8 mouse cellular contexts compared by ENCODE assay signal in the genomic region with DNA sequence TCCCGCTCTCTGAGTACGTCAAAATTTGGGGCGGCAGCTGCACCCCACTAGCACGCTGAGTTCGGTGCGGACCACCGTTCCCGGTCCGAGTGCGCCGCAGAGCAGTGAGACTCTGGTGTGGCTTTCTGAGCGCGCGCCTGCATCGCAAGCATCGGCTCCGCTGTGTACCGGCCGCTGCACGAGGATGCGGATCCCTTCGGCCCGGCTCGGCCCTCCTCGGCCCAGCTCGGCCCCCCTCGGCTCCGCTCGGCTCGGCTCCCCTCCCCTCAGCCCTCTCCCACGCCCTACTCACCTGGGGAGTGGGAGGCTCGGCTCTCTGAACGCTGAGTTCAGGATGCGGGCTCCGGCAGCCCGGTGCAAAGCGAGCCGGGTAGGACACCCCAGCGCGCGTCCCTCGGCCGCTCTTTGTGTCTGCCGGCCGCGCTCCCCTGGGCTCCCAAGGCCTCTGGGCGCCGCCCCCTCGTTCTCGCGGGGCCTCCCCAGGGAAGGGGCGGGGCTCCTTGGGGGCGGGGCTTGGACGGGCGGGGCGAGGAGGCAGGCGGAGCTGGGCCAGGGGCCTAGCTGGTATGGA. TPM values are rescaled to one million over a fixed set of nuclear protein-coding genes. Genes with fewer than 3 reads are reported as not detected.
DNase-seq lines count a peak whose midpoint lies in the region; ATAC-seq lines count a peak whose summit lies in the region.

No protein-coding gene starts in this region.

- peak overlapping the region; percentile 82 for H3K9ac ChIP-seq in limb, embryonic 12.5 days (replicated peaks)
- peak overlapping the region; percentile 80 for H3K9ac ChIP-seq in midbrain, embryonic 13.5 days (replicated peaks)

- WGBS in limb, embryonic 12.5 days: under 1% methylated on average over 57 of the region's 57 CpGs
- 0% methylated on average over 42 of the region's 57 CpGs for WGBS in midbrain, embryonic 13.5 days

- H3K4me1 ChIP-seq in limb, embryonic 12.5 days (replicated peaks): peaks cover 14% of the 10 kb centered on the region
- H3K4me1 ChIP-seq in midbrain, embryonic 13.5 days (replicated peaks): peaks cover 20% of the 10 kb centered on the region

- no peaks in the 10 kb centered on the region for H3K27me3 ChIP-seq in limb, embryonic 12.5 days
- H3K27me3 ChIP-seq in midbrain, embryonic 13.5 days: no peaks in the 10 kb centered on the region

- H3K27ac ChIP-seq in limb, embryonic 12.5 days: peak overlapping the region; percentile 79
- H3K27ac ChIP-seq in midbrain, embryonic 13.5 days: peak overlapping the region; percentile 74

- peak overlapping the region; percentile 68 for H3K4me3 ChIP-seq in limb, embryonic 12.5 days (replicated peaks)
- peak overlapping the region; percentile 74 for H3K4me3 ChIP-seq in midbrain, embryonic 13.5 days (replicated peaks)

- H3K36me3 ChIP-seq in limb, embryonic 12.5 days: no peaks in the 10 kb centered on the region
- H3K36me3 ChIP-seq in midbrain, embryonic 13.5 days: no peaks in the 10 kb centered on the region

- H3K9me3 ChIP-seq in limb, embryonic 12.5 days: no peaks in the 10 kb centered on the region
- H3K9me3 ChIP-seq in midbrain, embryonic 13.5 days: no peaks in the 10 kb centered on the region

- peak; percentile 97 for ATAC-seq in limb, embryonic 12.5 days (ENCODE audit: insufficient number of reproducible peaks, insufficient read depth, low FRiP score, low TSS enrichment, low read depth)
- ATAC-seq in midbrain, embryonic 13.5 days: peak; percentile 98

- peak overlapping the region; percentile 77 for H3K4me2 ChIP-seq in limb, embryonic 12.5 days
- H3K4me2 ChIP-seq in midbrain, embryonic 13.5 days (replicated peaks): peak overlapping the region; percentile 92

- DNase-seq in urinary bladder, adult 18-20 months (ENCODE audit: low spot score in 2 of 2): peak; percentile 64 to 71
- no peak for DNase-seq in urinary bladder, postnatal 10 days (ENCODE audit: low spot score)
- DNase-seq in embryo, embryonic 11.5 days (ENCODE audit: low read depth, low spot score): peak; percentile 63
- DNase-seq in heart, adult 18-20 months: peak; percentile 62 to 64
- DNase-seq in kidney, adult 18-20 months: peak; percentile 81
- DNase-seq in spleen, postnatal 14 days (ENCODE audit: low spot score in 2 of 2): peak; percentile 67 to 71

RNA-seq across cellular contexts. Expression of a gene that starts 30.2 kb away (rescaled TPM):
- total RNA-seq in heart, adult 18-20 months (2021): 1 to 10 TPM; 2.3 to 3.3 TPM
- polyA plus RNA-seq in limb, embryonic 12.5 days (2016; fragmentation: Nextera tagmentation; extraction: Ambion mirVana): 13.2 and 14.5 TPM in 2 replicates
- polyA plus RNA-seq in midbrain, embryonic 13.5 days (2015; fragmentation: Nextera tagmentation; extraction: Ambion mirVana): 6.9 and 7.0 TPM in 2 replicates

RNA-seq across cellular contexts. Expression of a gene that starts 30.2 kb away (rescaled TPM):
- total RNA-seq in heart, adult 18-20 months (2021): 1 to 10 TPM in 1 of 2 experiments, under 1 TPM in 1; 0.69 to 1.8 TPM
- 51.4 and 53.4 TPM in 2 replicates for polyA plus RNA-seq in limb, embryonic 12.5 days (2016; fragmentation: Nextera tagmentation; extraction: Ambion mirVana)
- 32.8 and 36.5 TPM in 2 replicates for polyA plus RNA-seq in midbrain, embryonic 13.5 days (2015; fragmentation: Nextera tagmentation; extraction: Ambion mirVana)
